Mouse (Mus musculus) forebrain, postnatal 0 days (tissue): ENCODE measurements around the gene Abca7. TPM values are rescaled to one million over a fixed set of nuclear protein-coding genes. Genes with fewer than 3 reads are reported as not detected.

ENCODE experiments used
- ATAC-seq: fragments of 200-750 bp; cut with Nextera tagmentation; 2 replicates; pipeline ENCODE4 v1.8.0; 2017; ENCODE audit warnings: mild to moderate bottlenecking, moderate library complexity
- DNase-seq: peaks from one replicate; pipeline ENCODE4 v3.0.0-alpha.2; 2015
- H3K27ac ChIP-seq: fragments of 300-500 bp; sonication (generic); 2 replicates; pipeline ENCODE4 v1.5.1; 2014; ENCODE audit warnings: low read depth, mild to moderate bottlenecking, antibody characterized with exemption, low read length, moderate library complexity, mixed read lengths
- H3K27me3 ChIP-seq: fragments of 300-500 bp; sonication (generic); 2 replicates; pipeline ENCODE4 v1.6.1; 2014; ENCODE audit warnings: mild to moderate bottlenecking, low read length, mixed read lengths; ENCODE audit not compliant: insufficient read depth
- H3K36me3 ChIP-seq: fragments of 300-500 bp; sonication (generic); 2 replicates; pipeline ENCODE4 v1.6.1; 2014; ENCODE audit warnings: mild to moderate bottlenecking, moderate library complexity; ENCODE audit not compliant: insufficient read depth
- H3K4me1 ChIP-seq: fragments of 300-500 bp; sonication (generic); 2 replicates; pipeline ENCODE4 v1.6.1; 2014; ENCODE audit warnings: antibody characterized with exemption; ENCODE audit not compliant: insufficient read depth
- H3K4me2 ChIP-seq: fragments of 300-500 bp; sonication (generic); 2 replicates; pipeline ENCODE4 v1.6.1; 2014; ENCODE audit warnings: low read depth, mild to moderate bottlenecking, moderate library complexity
- H3K4me3 ChIP-seq: fragments of 300-500 bp; sonication (generic); 2 replicates; pipeline ENCODE4 v1.5.1; 2014; ENCODE audit warnings: low read depth, low read length, mixed read lengths
- H3K9ac ChIP-seq: fragments of 300-500 bp; sonication (generic); 2 replicates; pipeline ENCODE4 v1.6.1; 2014; ENCODE audit warnings: mild to moderate bottlenecking
- H3K9me3 ChIP-seq: fragments of 300-500 bp; sonication (generic); 2 replicates; pipeline ENCODE4 v1.6.1; 2016; ENCODE audit warnings: low read length
- CTCF ChIP-seq: sonication (generic); IDR thresholded peaks from 2 replicates; pipeline ENCODE4 v1.5.1; 2016; ENCODE audit warnings: antibody characterized with exemption, control low read depth, low read depth
- WGBS: fragments of 180-500 bp; shearing (Covaris S2); extraction: QIAGEN DNeasy Blood & Tissue Kit; methylation state at CpG from one replicate; pipeline ENCODE4 v1.1.7; 2014; 5-methylcytosine and 5-hydroxymethylcytosine counted together
- polyA plus RNA-seq: library from polyadenylated mRNA; unstranded; fragments of >200 nt; fragmentation: Nextera tagmentation; extraction: Ambion mirVana; gene quantifications from 2 replicates; pipeline ENCODE4 v1.2.1, GENCODE M21; 2015
- total RNA-seq: library from RNA; depleted of rRNA; stranded (reverse); fragments of >200 nt; gene quantifications from 2 replicates; pipeline ENCODE4 v1.2.3, GENCODE M21; 2014

The Abca7 gene
- total and polyA plus RNA-seq, 2 experiments from 2014 or later, result 1.1 to 6.1 TPM

DNA sequence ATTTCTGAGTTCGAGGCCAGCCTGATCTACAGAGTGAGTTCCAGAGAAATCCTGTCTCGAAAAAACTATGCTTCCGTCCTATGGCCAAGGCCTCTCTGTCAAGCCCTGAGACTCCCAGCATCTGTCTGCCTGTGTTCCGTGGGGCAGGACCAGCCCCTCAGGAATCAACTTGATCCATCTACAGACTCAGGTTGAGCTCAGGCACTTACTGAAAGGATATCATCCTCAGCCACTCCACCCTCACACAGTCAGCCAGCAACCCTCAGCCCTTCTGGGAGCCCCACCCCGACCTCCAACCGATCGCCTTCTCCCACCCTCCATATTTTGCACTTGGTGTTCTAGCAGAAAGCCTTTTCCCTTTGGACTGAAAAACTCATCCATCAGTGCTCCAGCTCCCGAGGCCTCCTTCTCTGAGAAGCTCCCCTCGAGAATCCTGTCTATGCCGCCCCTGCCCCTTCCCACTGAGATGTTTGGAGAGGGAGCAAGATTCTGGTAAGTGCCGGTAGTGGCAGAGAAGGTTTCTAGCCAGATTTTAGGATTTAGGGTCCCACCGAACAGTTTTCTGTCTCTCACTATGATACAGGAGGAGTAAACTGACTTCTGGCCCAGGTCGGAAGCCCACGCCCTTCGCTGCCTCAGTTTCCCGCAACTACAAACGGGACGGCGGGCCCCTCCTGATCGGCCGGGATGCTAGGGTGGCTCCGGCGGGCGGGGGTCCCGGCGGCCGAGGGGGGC is 8.4 kb upstream of the Abca7 start:
- peak overlapping the region; percentile 66 for H3K4me2 ChIP-seq
- peaks cover 13% of the 10 kb centered on the region; the same call in 1 of the 2 replicates for H3K4me1 ChIP-seq
- WGBS, result 13% methylated on average over 27 of the region's 27 CpGs
- H3K9ac ChIP-seq, result peak overlapping the region; percentile 43
- DNase-seq (no peak), ATAC-seq (no peak)
- peaks cover 30% of the 10 kb centered on the region for H3K27me3 ChIP-seq
- peak overlapping the region; percentile 45 for H3K4me3 ChIP-seq
- TF ChIP-seq CTCF, result no peak
- H3K9me3 ChIP-seq, result no peaks in the 10 kb centered on the region
- no peaks in the 10 kb centered on the region for H3K36me3 ChIP-seq
- H3K27ac ChIP-seq, result no peak overlapping the region

DNA sequence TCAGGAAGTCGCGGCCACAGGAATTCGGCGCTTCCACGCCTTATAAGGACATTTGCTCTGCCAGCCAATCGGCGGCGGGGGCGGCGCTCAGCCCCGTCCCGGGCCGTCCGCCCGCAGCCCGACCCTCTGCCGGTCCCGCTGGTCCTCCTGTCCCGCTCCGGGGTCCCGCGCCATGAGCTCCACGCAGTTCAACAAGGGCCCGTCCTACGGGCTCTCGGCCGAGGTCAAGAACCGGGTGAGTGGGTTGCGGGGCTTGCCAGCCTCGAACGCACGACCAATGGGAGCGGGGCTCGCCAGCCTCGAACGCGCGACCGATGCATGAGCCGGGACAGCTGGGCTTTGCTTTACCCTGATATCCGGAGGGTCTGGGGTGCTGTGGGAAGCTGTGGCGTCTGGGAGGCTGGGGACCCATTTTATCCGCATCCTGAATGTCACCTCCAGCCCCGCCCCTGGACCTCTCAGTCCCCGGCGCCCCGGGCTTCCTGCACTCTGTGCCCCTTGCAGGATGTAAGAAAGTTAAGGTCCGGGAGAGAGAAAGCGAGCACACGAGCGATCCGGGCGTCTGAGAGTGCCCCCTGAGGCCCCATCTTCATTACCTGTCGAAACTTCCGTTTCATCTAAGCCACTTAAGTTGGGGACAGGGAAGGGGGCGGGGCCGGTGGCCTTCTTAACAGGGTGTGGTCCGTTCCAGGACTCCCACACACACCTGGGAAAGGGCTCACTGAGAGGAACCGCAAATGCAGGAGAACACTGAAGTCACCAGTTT is 7.6 kb upstream of the Abca7 start, which contains the start of gene Cnn2:
TSS of gene Cnn2 (plus strand) at position 79 of the 766 bp plus-strand sequence.
- H3K36me3 ChIP-seq, result no peaks in the 10 kb centered on the region
- WGBS, result 1% methylated on average over 59 of the region's 59 CpGs
- H3K9ac ChIP-seq, result peak within 1 kb of the TSS; percentile 43
- peaks cover 6% of the 10 kb centered on the region; the same call in 1 of the 2 replicates for H3K4me1 ChIP-seq
- peak within 1 kb of the TSS; percentile 66 for H3K4me2 ChIP-seq
- no peak for ATAC-seq
- no peak for TF ChIP-seq CTCF
- H3K4me3 ChIP-seq, result peak within 1 kb of the TSS; percentile 45
- no peaks in the 10 kb centered on the region for H3K9me3 ChIP-seq
- H3K27ac ChIP-seq, result no peak within 1 kb of the TSS
- H3K27me3 ChIP-seq, result peaks cover 30% of the 10 kb centered on the region
- no peak for DNase-seq

DNA sequence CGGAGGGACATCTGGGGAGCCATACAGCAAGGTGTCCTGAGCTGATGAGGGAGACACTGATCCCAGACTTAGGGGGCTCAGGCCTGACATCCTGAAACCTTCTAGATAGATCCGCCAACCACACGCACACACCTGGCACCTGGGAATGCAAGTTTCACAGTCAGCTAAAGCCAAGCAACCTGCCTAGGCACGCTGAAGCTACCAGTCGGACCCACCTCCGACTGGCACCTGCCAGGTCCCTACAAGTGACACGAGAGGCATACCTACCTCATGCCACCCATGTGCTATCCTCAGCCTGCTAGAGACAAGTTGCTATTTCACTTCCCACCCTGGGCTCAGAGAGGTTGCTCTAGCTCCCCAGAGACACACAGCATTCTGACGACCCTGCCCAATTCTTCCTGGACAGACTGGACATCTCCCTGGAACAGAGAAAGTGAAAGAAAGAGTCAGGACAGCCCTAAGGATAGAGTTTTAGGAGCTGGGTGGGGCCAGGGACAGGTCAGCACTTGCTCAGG is 7.0 kb upstream of the Abca7 start:
- no peak overlapping the region for H3K4me3 ChIP-seq
- H3K4me2 ChIP-seq, result peak overlapping the region; percentile 66; the same call in 1 of the 2 replicates
- peaks cover 6% of the 10 kb centered on the region; the same call in 1 of the 2 replicates for H3K4me1 ChIP-seq
- no peak overlapping the region for H3K9ac ChIP-seq
- H3K27me3 ChIP-seq, result peaks cover 30% of the 10 kb centered on the region
- no peaks in the 10 kb centered on the region for H3K36me3 ChIP-seq
- no peak for ATAC-seq
- no peak for DNase-seq
- H3K27ac ChIP-seq, result no peak overlapping the region
- WGBS, result 35% methylated on average over 8 of the region's 8 CpGs
- no peak for TF ChIP-seq CTCF
- H3K9me3 ChIP-seq, result no peaks in the 10 kb centered on the region

DNA sequence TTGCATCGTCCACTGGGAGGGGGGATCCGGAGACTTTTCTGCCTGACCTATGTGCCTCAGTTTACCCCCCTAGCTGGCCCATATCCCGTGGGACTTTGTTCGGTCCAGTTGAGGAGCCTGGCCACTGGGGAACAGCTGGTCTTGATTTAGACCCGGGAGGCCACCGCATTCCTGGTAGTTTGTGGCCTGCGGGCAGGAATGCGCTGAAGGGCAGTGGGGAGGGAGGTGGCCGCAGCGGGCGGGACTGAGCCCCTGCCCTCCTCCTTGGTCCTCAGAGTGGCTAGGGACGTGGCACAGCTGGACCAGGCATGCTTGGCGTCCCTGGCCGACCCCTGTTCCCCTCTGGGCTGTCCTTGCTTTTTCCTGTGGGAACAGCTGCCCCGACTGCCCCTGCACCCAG is 6.4 kb upstream of the Abca7 start:
- no peak overlapping the region for H3K4me2 ChIP-seq
- no peak for TF ChIP-seq CTCF
- H3K27me3 ChIP-seq, result peaks cover 30% of the 10 kb centered on the region
- WGBS, result 24% methylated on average over 14 of the region's 15 CpGs
- no peak overlapping the region for H3K9ac ChIP-seq
- H3K27ac ChIP-seq, result no peak overlapping the region
- DNase-seq, result no peak
- ATAC-seq, result no peak
- peaks cover 6% of the 10 kb centered on the region; the same call in 1 of the 2 replicates for H3K4me1 ChIP-seq
- H3K36me3 ChIP-seq, result no peaks in the 10 kb centered on the region
- H3K4me3 ChIP-seq, result no peak overlapping the region
- no peaks in the 10 kb centered on the region for H3K9me3 ChIP-seq

DNA sequence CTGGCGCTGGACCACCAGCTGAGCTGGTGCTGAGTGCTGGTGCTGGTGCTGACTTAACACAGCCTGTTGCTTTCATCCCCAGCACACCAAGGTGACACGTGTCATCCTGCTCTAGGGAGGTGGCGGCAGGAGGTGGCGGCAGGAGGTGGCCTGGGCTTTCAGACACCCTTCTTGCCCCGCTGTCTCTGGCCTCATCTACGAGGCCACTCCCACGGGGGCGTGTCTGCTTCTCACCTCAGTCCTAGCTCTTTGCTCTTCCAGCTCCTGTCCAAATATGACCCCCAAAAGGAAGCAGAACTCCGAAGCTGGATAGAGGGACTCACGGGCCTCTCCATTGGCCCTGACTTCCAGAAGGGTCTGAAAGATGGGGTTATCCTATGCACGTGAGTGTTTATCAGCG is 5.2 kb upstream of the Abca7 start:
- H3K27me3 ChIP-seq, result peaks cover 30% of the 10 kb centered on the region
- no peak overlapping the region for H3K4me2 ChIP-seq
- no peak overlapping the region for H3K27ac ChIP-seq
- ATAC-seq (no peak), DNase-seq (no peak)
- H3K9ac ChIP-seq, result no peak overlapping the region
- 56% methylated on average over 12 of the region's 12 CpGs for WGBS
- no peak for TF ChIP-seq CTCF
- no peaks in the 10 kb centered on the region for H3K36me3 ChIP-seq
- no peak overlapping the region for H3K4me3 ChIP-seq
- H3K4me1 ChIP-seq, result peaks cover 4% of the 10 kb centered on the region; the same call in 1 of the 2 replicates
- no peaks in the 10 kb centered on the region for H3K9me3 ChIP-seq

DNA sequence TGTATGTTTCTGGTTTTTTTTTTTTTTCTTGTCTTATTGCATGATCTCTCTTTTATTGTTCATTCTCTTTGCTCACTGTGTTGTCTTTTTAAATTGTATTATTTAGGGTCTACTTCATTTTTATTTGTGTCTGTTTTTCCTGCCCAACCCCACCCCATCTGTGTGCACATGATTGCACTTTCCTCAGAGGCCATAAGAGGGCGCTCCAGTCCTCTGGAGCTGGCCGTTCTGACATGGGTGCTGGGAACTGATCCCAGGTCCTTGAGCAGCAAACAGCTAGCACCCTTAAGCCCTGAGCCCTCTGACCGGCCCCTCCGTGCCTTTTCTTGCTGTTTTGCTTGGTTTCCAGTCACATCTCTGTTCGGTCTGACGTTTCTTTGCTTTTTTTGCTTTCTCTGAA is 4.7 kb upstream of the Abca7 start:
- Histone ChIP-seq H3K4me1 (no peaks in the 10 kb centered on the region), H3K4me2 (no peak overlapping the region), H3K36me3 (no peaks in the 10 kb centered on the region), H3K4me3 (no peak overlapping the region), H3K27me3 (peaks cover 30% of the 10 kb centered on the region), H3K27ac (no peak overlapping the region), H3K9me3 (no peaks in the 10 kb centered on the region), H3K9ac (no peak overlapping the region)
- DNase-seq (no peak), ATAC-seq (no peak)
- 88% methylated on average over 6 of the region's 6 CpGs for WGBS
- peak; percentile 34 for TF ChIP-seq CTCF
